Comparison of ENCODE assay signal across 11 mouse cellular contexts in genomic region chr7:65093314-65093713, GRCm38 (mm10).
"Had no signal": no experiment of that assay in that cellular context is flagged by ENCODE, and none has a peak within 500 bp of the region (broad histone marks: within the 10 kb centered on the region; RNA-seq: fewer than 3 reads in every experiment).

No protein-coding gene starts in this region.

- DNase-seq: retina, postnatal 1 day; right cerebral cortex, postnatal 14 days; right cerebral cortex, postnatal 25 days; right cerebral cortex, postnatal 4 days; spleen, adult 18-20 months; thymus, adult 18-20 months; thymus, adult 2 months; thymus, postnatal 14 days; thymus, postnatal 25 days; thymus, postnatal 36 days; thymus, postnatal 4 days had no signal
